Comparison of ENCODE assay signal across 8 mouse cellular contexts in the genomic region with DNA sequence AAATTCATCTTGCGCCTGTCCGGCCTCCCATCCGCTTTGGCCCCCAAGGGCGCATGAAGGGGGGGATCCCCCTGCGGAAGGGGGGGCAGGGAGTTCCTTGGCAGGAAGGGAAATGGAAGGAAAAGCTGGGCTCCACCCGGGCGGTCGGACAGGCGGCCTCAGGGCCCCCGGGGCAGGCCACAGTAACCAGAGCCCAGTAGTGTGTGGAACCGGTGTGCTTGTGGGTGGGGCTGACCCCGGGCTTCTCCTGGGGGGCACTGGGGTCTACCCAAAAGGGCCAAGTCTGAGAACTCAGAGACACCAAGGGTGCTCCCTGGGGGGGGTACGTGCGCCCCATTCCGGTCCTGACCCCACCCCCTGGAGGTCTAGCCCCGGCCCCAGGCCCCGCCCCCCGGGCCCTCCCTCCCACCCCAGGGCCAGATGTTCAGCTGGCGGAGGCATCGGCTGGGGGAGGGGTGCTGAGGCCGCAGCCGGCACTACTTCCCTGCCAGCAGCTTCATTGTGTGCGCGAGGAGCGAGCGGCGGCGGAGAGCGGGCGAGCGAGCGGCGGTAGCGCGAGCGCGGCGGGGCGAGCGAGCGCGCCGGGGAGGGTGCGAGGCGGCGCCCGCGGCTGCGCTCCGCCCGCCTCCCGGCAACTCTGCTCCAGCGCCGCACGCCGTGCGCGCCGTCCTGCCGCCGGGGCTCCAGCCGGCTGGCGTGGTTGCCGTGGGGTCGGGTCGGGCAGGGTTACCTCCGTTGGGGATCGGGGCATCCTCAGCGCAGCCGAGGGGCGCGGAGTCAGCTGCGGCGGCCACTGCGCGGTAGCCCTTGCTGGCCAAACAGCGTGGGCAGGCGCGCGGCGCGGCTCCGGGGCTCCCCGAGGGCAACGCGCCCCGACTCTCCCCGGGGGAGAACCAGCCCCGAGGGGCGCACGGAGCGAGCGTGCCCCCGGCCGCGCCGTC. TPM values are rescaled to one million over a fixed set of nuclear protein-coding genes. Genes with fewer than 3 reads are reported as not detected.
DNase-seq lines count a peak whose midpoint lies in the region; ATAC-seq lines count a peak whose summit lies in the region.

No protein-coding gene starts in this region.

- no peaks in the 10 kb centered on the region for H3K27me3 ChIP-seq in intestine, embryonic 14.5 days (replicated peaks; ENCODE audit: control insufficient read depth, insufficient read depth, low read length)
- no peaks in the 10 kb centered on the region for H3K27me3 ChIP-seq in limb, embryonic 13.5 days
- no peaks in the 10 kb centered on the region for H3K27me3 ChIP-seq in midbrain, embryonic 14.5 days (ENCODE audit: control insufficient read depth, insufficient read depth, low read length)

- intact Hi-C loops in gastrocnemius, postnatal 36 days (cut with DNase I): no loop called here

- DNase-seq in frontal cortex, postnatal 25 days (ENCODE audit: low spot score in 2 of 2): no peak
- peak; percentile 69 to 86 for DNase-seq in cerebellum, postnatal 4 days (ENCODE audit: low spot score in 2 of 2)
- peak; percentile 77 to 80 for DNase-seq in gastrocnemius, postnatal 36 days
- DNase-seq in intestine, embryonic 14.5 days (ENCODE audit: low spot score): peak; percentile 92
- DNase-seq in midbrain, embryonic 14.5 days: peak; percentile 95
- DNase-seq in spleen, postnatal 36 days (ENCODE audit: low spot score in 2 of 2): peak; percentile 78 to 82

- H3K4me1 ChIP-seq in intestine, embryonic 14.5 days (replicated peaks; ENCODE audit: control insufficient read depth, insufficient read depth, low read length): peaks cover 49% of the 10 kb centered on the region
- peaks cover 58% of the 10 kb centered on the region for H3K4me1 ChIP-seq in limb, embryonic 13.5 days
- H3K4me1 ChIP-seq in midbrain, embryonic 14.5 days (ENCODE audit: control insufficient read depth, insufficient read depth, low read length): peaks cover 58% of the 10 kb centered on the region

- no peaks in the 10 kb centered on the region for H3K9me3 ChIP-seq in intestine, embryonic 14.5 days (ENCODE audit: control insufficient read depth, low read length)
- no peaks in the 10 kb centered on the region for H3K9me3 ChIP-seq in limb, embryonic 13.5 days
- no peaks in the 10 kb centered on the region for H3K9me3 ChIP-seq in midbrain, embryonic 14.5 days (ENCODE audit: control insufficient read depth, low read length)

- under 1% methylated on average over 79 of the region's 97 CpGs for WGBS in intestine, embryonic 14.5 days
- under 1% methylated on average over 64 of the region's 97 CpGs for WGBS in limb, embryonic 13.5 days
- under 1% methylated on average over 72 of the region's 97 CpGs for WGBS in midbrain, embryonic 14.5 days

- H3K4me3 ChIP-seq in intestine, embryonic 14.5 days (ENCODE audit: low read depth, low read length): peak overlapping the region; percentile 82
- peak overlapping the region; percentile 84 for H3K4me3 ChIP-seq in limb, embryonic 13.5 days
- peak overlapping the region; percentile 91 for H3K4me3 ChIP-seq in midbrain, embryonic 14.5 days (replicated peaks; ENCODE audit: low read depth, low read length)

- peak overlapping the region; percentile 84 for H3K9ac ChIP-seq in intestine, embryonic 14.5 days (ENCODE audit: low read length)
- peak overlapping the region; percentile 93 for H3K9ac ChIP-seq in limb, embryonic 13.5 days
- peak overlapping the region; percentile 95 for H3K9ac ChIP-seq in midbrain, embryonic 14.5 days (replicated peaks; ENCODE audit: low read length)

- H3K4me2 ChIP-seq in intestine, embryonic 14.5 days (ENCODE audit: low read length): peak overlapping the region; percentile 85
- peak overlapping the region; percentile 92 for H3K4me2 ChIP-seq in limb, embryonic 13.5 days (replicated peaks)
- peak overlapping the region; percentile 93 for H3K4me2 ChIP-seq in midbrain, embryonic 14.5 days (ENCODE audit: low read length)

- peaks cover 21% of the 10 kb centered on the region for H3K36me3 ChIP-seq in intestine, embryonic 14.5 days (ENCODE audit: control insufficient read depth, insufficient read depth, low read length)
- H3K36me3 ChIP-seq in limb, embryonic 13.5 days: peaks cover 28% of the 10 kb centered on the region
- H3K36me3 ChIP-seq in midbrain, embryonic 14.5 days (ENCODE audit: control insufficient read depth, insufficient read depth, low read length): peaks cover 29% of the 10 kb centered on the region

- peak; percentile 48; the same call in 1 of the 2 replicates for ATAC-seq in frontal cortex, adult (ENCODE audit: low TSS enrichment)
- ATAC-seq in intestine, embryonic 14.5 days (replicated peaks; ENCODE audit: low FRiP score, low TSS enrichment, low read depth): peak; percentile 65
- peak; percentile 60 for ATAC-seq in limb, embryonic 13.5 days (ENCODE audit: low FRiP score, low read depth)
- ATAC-seq in midbrain, embryonic 14.5 days (ENCODE audit: low FRiP score, low TSS enrichment): peak; percentile 70

- H3K27ac ChIP-seq in intestine, embryonic 14.5 days (ENCODE audit: low read depth): peak overlapping the region; percentile 86
- peak overlapping the region; percentile 96 for H3K27ac ChIP-seq in limb, embryonic 13.5 days
- peak overlapping the region; percentile 98 for H3K27ac ChIP-seq in midbrain, embryonic 14.5 days (replicated peaks; ENCODE audit: low read depth, low read length)

RNA-seq across cellular contexts. Expression of a gene that starts 0.9 kb away (rescaled TPM):
- 1 to 10 TPM; 1.8 to 2.1 TPM for total RNA-seq in gastrocnemius, postnatal 36 days (2021)
- polyA plus RNA-seq in intestine, embryonic 14.5 days (2014; fragmentation: Nextera tagmentation; extraction: Ambion mirVana): 8.9 and 11.1 TPM in 2 replicates
- 24.9 and 25.0 TPM in 2 replicates for polyA plus RNA-seq in limb, embryonic 13.5 days (2015; fragmentation: Nextera tagmentation; extraction: Ambion mirVana)
- 23.1 and 26.6 TPM in 2 replicates for polyA plus RNA-seq in midbrain, embryonic 14.5 days (2014; fragmentation: Nextera tagmentation; extraction: Ambion mirVana)

RNA-seq across cellular contexts. Expression of a gene that starts 27.1 kb away (rescaled TPM):
- 10 to 100 TPM in 1 of 2 experiments, 1 to 10 TPM in 1; 7.8 to 11.3 TPM for total RNA-seq in gastrocnemius, postnatal 36 days (2021)
- polyA plus RNA-seq in intestine, embryonic 14.5 days (2014; fragmentation: Nextera tagmentation; extraction: Ambion mirVana): 67.4 and 73.0 TPM in 2 replicates
- polyA plus RNA-seq in limb, embryonic 13.5 days (2015; fragmentation: Nextera tagmentation; extraction: Ambion mirVana): 58.0 and 60.1 TPM in 2 replicates
- 68.6 and 77.8 TPM in 2 replicates for polyA plus RNA-seq in midbrain, embryonic 14.5 days (2014; fragmentation: Nextera tagmentation; extraction: Ambion mirVana)

RNA-seq across cellular contexts. Expression of a gene that starts 50.6 kb away (rescaled TPM):
- total RNA-seq in gastrocnemius, postnatal 36 days (2021): 10 to 100 TPM; 80.2 to 87.0 TPM
- 1,241 and 1,347 TPM in 2 replicates for polyA plus RNA-seq in intestine, embryonic 14.5 days (2014; fragmentation: Nextera tagmentation; extraction: Ambion mirVana)
- polyA plus RNA-seq in limb, embryonic 13.5 days (2015; fragmentation: Nextera tagmentation; extraction: Ambion mirVana): 734 and 747 TPM in 2 replicates
- 921 and 1,195 TPM in 2 replicates for polyA plus RNA-seq in midbrain, embryonic 14.5 days (2014; fragmentation: Nextera tagmentation; extraction: Ambion mirVana)

Comparison
In these comparisons a context has a peak if more than half of its experiments do, and no peak if none do; other contexts are left out.
1. DNase-seq: peak in cerebellum, postnatal 4 days (2 of 2), gastrocnemius, postnatal 36 days (2 of 2), intestine, embryonic 14.5 days (single experiment), midbrain, embryonic 14.5 days (single experiment) and spleen, postnatal 36 days (2 of 2); none in frontal cortex, postnatal 25 days (0 of 2).
2. Peak in every context shown above with its lines, with median percentiles within 50 percentile points of each other: ATAC-seq, H3K27ac ChIP-seq, H3K4me2 ChIP-seq, H3K4me3 ChIP-seq and H3K9ac ChIP-seq.